Mouse (Mus musculus): ENCODE data around the gene Tpd52l2.

Tpd52l2 gene

GRCm38 (mm10) chr2:181537444-181538047 lies 40.6 kb downstream of the Tpd52l2 start:
- DNase-seq (ENCODE audit: extremely low read depth, low read depth), result no peak

- no peak for DNase-seq (ENCODE audit: extremely low read depth, low read depth)
Observed at GRCm38 (mm10) chr2:181541761-181542380, 44.9 kb downstream of the Tpd52l2 start.

- DNase-seq (ENCODE audit: extremely low read depth, low read depth), result no peak
Observed at GRCm38 (mm10) chr2:181546142-181546541, 49.2 kb downstream of the Tpd52l2 start.

GRCm38 (mm10) chr2:181548227-181548626 lies 51.3 kb downstream of the Tpd52l2 start:
- DNase-seq (ENCODE audit: extremely low read depth, low read depth), result no peak

GRCm38 (mm10) chr2:181548682-181549081 lies 51.7 kb downstream of the Tpd52l2 start:
- no peak for DNase-seq (ENCODE audit: extremely low read depth, low read depth)

GRCm38 (mm10) chr2:181550233-181550632 lies 53.3 kb downstream of the Tpd52l2 start:
- DNase-seq (ENCODE audit: extremely low read depth, low read depth), result no peak

- DNase-seq (ENCODE audit: extremely low read depth, low read depth), result no peak
Observed at GRCm38 (mm10) chr2:181553772-181554171, 56.8 kb downstream of the Tpd52l2 start.

- DNase-seq (ENCODE audit: extremely low read depth, low read depth), result no peak
Observed at GRCm38 (mm10) chr2:181567338-181567737, 70.4 kb downstream of the Tpd52l2 start.

Data from MEL-GATA-1-ER (cell line).